Mouse (Mus musculus) cortical plate, adult 2 months (tissue): ENCODE data around the gene Spop.

Source experiments
- CTCF ChIP-seq: fragments of 200-500 bp; IDR thresholded peaks from 2 replicates; pipeline ENCODE4 v1.5.1; 2011; ENCODE audit warnings: mild to moderate bottlenecking, control low read depth, low read length; ENCODE audit not compliant: insufficient read depth; ENCODE audit errors: extremely low read depth
- POLR2A ChIP-seq: fragments of 200-500 bp; IDR thresholded peaks from 2 replicates; pipeline ENCODE4 v1.6.1; 2011; ENCODE audit warnings: mild to moderate bottlenecking, low read length, control low read depth; ENCODE audit not compliant: insufficient read depth; ENCODE audit errors: extremely low read depth

DNA sequence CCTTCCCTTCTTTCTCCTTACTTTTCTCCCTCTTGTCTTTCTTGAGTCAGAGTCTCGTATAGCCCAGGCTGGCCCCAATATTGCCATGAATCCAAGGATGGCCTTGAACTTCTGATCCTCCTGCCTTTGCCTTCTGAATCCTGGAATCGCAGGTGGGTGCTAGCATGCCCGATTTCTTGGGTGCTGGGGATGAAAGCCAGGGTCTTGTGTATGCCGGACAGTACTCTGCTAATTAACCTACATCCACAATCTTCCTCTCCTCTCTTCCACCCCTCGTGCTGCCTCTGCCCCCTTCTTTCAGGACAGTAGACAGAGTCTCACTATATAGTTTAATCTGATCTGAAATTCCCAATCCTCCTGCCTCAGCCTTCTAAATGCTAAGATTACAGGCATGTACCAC lies 12.3 kb upstream of the Spop start:
- TF ChIP-seq CTCF: no peak
- TF ChIP-seq POLR2A: no peak
